Mouse (Mus musculus) embryonic facial prominence, embryonic 12.5 days (tissue): ENCODE measurements at regions not wholly inside any gene's neighbourhood (a gene's known extent, or its start where the extent isn't known, plus 50 kb on each side); places are given as distances from the start of the nearest gene placed in this dataset.
A peak's percentile ranks its signal among the peaks of the same experiment; 100 is the strongest.

Experiments
- ATAC-seq: fragments of 200-750 bp; cut with Nextera tagmentation; 2 replicates; pipeline ENCODE4 v1.8.0; 2017; ENCODE audit not compliant: insufficient number of reproducible peaks, insufficient read depth, low FRiP score, low TSS enrichment
- H3K27ac ChIP-seq: fragments of 300-500 bp; sonication (generic); 2 replicates; pipeline ENCODE4 v1.5.1; 2016; ENCODE audit warnings: mild to moderate bottlenecking
- H3K27me3 ChIP-seq: fragments of 300-500 bp; sonication (generic); 2 replicates; pipeline ENCODE4 v1.6.1; 2016; ENCODE audit warnings: mild to moderate bottlenecking, moderate library complexity
- H3K36me3 ChIP-seq: fragments of 300-500 bp; sonication (generic); 2 replicates; pipeline ENCODE4 v1.6.1; 2016; ENCODE audit warnings: mild to moderate bottlenecking
- H3K4me1 ChIP-seq: fragments of 300-500 bp; sonication (generic); 2 replicates; pipeline ENCODE4 v1.6.1; 2016
- H3K4me2 ChIP-seq: fragments of 300-500 bp; sonication (generic); replicated peaks from 2 replicates; pipeline ENCODE4 v1.6.1; 2016; ENCODE audit warnings: mild to moderate bottlenecking, moderate library complexity
- H3K4me3 ChIP-seq: fragments of 300-500 bp; sonication (generic); 2 replicates; pipeline ENCODE4 v1.5.1; 2016; ENCODE audit warnings: mild to moderate bottlenecking
- H3K9ac ChIP-seq: fragments of 300-500 bp; sonication (generic); 2 replicates; pipeline ENCODE4 v1.6.1; 2016; ENCODE audit warnings: mild to moderate bottlenecking, moderate library complexity
- H3K9me3 ChIP-seq: fragments of 300-500 bp; sonication (generic); 2 replicates; pipeline ENCODE4 v1.6.1; 2016; ENCODE audit warnings: mild to moderate bottlenecking, moderate library complexity
- WGBS: fragments of 180-500 bp; shearing (Covaris S2); methylation state at CpG from one replicate; pipeline ENCODE4 v1.1.7; 2016; 5-methylcytosine and 5-hydroxymethylcytosine counted together

DNA sequence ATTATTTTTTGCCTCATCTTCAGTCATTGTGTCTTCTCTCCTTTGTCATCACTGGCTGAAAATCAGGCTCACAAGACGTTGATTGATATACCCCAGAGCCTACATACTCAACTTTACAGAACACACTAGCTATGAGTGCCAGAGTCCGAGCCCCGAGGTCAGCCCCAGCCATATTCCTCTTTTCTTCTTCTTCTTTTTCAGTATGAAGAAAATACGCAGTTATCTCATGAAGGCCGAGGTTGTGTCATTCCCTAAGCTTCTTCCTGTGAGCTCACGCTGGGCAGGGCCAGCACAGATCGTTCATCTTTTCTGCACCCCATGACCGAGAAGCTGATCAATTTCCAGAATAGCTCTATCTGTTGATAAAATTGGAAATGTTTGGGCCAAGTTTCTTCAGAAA, 192.7 kb upstream of the Unc93a2 start:
- H3K27ac ChIP-seq: no peak overlapping the region
- WGBS: 90% methylated on average over 8 of the region's 8 CpGs

DNA sequence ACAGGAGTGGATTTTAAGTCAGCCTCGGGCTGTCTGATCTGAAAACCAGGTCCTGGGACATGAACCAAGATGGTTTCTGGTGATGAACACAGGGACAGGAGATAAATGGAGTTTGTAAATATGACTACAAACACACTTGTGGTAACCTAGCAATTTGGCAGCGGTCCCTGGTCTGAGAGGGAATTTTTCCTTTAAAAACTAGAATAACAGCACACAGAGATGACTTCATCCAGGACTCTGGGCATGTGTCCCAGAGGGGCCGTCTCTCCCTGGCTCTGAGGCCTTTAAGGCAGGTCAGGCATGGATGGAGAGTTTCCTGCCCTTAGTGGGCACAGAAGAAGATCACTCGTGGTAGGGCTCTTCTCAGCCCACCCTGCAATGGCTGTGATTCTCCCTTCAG, 192.0 kb upstream of the Unc93a2 start:
- no peaks in the 10 kb centered on the region for H3K36me3 ChIP-seq
- no peaks in the 10 kb centered on the region for H3K27me3 ChIP-seq
- H3K4me2 ChIP-seq: no peak overlapping the region
- H3K9ac ChIP-seq: no peak overlapping the region
- no peaks in the 10 kb centered on the region for H3K4me1 ChIP-seq
- WGBS: 85% methylated on average over 4 of the region's 4 CpGs
- H3K4me3 ChIP-seq: no peak overlapping the region
- no peak overlapping the region for H3K27ac ChIP-seq
- ATAC-seq: no peak
- H3K9me3 ChIP-seq: no peaks in the 10 kb centered on the region

More for the DNA sequence above, 192.7 kb upstream of the Unc93a2 start:
- Histone ChIP-seq H3K36me3 (no peaks in the 10 kb centered on the region), H3K4me3 (no peak overlapping the region), H3K9me3 (no peaks in the 10 kb centered on the region), H3K9ac (no peak overlapping the region), H3K4me1 (no peaks in the 10 kb centered on the region), H3K4me2 (no peak overlapping the region), H3K27me3 (no peaks in the 10 kb centered on the region)
- no peak for ATAC-seq

DNA sequence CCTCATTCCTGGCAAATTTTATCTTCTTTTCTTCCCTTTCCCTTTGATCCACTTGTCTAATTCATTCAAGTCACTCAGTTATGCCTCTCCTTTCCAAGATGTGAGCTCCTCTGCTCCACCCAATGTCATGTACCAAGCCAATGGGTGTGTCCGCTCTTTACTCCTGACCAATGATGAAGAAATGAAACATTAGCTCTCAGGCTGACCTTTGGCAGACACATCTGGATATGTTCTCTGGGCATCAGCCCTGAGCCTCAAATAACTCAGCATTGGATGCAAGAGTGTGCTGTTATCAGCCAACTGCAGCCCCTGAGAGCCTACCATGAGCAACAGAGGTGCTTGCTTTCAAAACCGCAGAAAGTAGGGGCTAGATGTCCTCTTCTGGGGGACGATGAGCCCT, 186.2 kb upstream of the Unc93a2 start:
- ATAC-seq: no peak
- Histone ChIP-seq H3K27me3 (no peaks in the 10 kb centered on the region), H3K27ac (no peak overlapping the region), H3K36me3 (no peaks in the 10 kb centered on the region), H3K4me2 (no peak overlapping the region), H3K9me3 (no peaks in the 10 kb centered on the region), H3K9ac (no peak overlapping the region), H3K4me1 (no peaks in the 10 kb centered on the region), H3K4me3 (no peak overlapping the region)
- WGBS: 87% methylated on average over 3 of the region's 3 CpGs

- ATAC-seq: no peak
- H3K9ac ChIP-seq: no peak overlapping the region
- no peak overlapping the region for H3K27ac ChIP-seq
- no peaks in the 10 kb centered on the region for H3K4me1 ChIP-seq
- no peaks in the 10 kb centered on the region for H3K27me3 ChIP-seq
- 86% methylated on average over 5 of the region's 5 CpGs for WGBS
- no peaks in the 10 kb centered on the region for H3K9me3 ChIP-seq
- H3K36me3 ChIP-seq: no peaks in the 10 kb centered on the region
- no peak overlapping the region for H3K4me2 ChIP-seq
- H3K4me3 ChIP-seq: no peak overlapping the region
These were observed 183.2 kb upstream of the Unc93a2 start for GRCm38 (mm10) chr17:7568482-7568881.

DNA sequence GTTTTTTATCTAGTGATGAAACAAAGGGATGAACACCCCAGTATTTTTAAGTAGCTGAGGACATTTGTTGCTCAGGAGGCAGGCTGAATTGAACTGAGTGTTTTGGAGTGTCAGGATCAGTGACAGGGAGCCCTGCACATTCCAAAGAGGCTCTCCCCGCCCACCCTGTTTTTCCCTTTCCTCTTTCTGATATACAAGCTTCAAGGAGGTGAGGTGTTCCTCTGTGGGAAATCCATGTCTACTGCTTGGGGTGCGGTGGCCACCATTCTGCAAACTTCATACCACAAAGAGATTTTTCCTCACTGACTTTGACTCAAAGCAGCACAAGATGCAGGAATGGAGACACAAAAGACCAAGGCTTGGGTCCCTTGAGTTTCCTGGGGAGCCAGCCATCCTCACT, 180.5 kb upstream of the Unc93a2 start:
- Histone ChIP-seq H3K4me2 (no peak overlapping the region), H3K4me1 (no peaks in the 10 kb centered on the region), H3K9me3 (no peaks in the 10 kb centered on the region), H3K4me3 (no peak overlapping the region), H3K36me3 (no peaks in the 10 kb centered on the region), H3K9ac (no peak overlapping the region), H3K27me3 (no peaks in the 10 kb centered on the region), H3K27ac (no peak overlapping the region)
- ATAC-seq: no peak
- 87% methylated on average over 2 of the region's 2 CpGs for WGBS

DNA sequence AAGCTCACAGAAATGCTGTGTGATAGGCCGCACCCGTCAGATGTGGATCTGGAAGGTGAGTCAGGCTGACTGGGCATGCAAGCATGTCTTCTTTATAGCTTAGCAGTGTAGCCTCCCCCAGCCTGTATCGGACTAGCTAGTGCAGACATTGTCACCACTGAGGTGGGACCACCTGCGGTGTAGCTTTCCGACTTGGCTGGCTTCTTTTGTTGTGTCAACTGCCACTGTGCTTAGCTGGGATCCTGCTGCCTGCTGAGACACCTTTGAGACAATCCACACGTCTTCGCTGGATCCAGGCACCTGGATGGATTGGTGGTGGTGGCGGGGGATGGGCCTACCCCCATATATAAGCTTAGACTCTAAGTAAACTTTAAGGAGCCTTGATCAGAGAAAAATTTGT, 177.7 kb upstream of the Unc93a2 start:
- no peak overlapping the region for H3K9ac ChIP-seq
- no peaks in the 10 kb centered on the region for H3K4me1 ChIP-seq
- no peaks in the 10 kb centered on the region for H3K9me3 ChIP-seq
- ATAC-seq: no peak
- no peaks in the 10 kb centered on the region for H3K36me3 ChIP-seq
- H3K27ac ChIP-seq: no peak overlapping the region
- no peaks in the 10 kb centered on the region for H3K27me3 ChIP-seq
- H3K4me2 ChIP-seq: no peak overlapping the region
- WGBS: 31% methylated on average over 8 of the region's 8 CpGs
- H3K4me3 ChIP-seq: no peak overlapping the region

- WGBS: 91% methylated on average over 2 of the region's 2 CpGs
- Histone ChIP-seq H3K9ac (no peak overlapping the region), H3K27me3 (no peaks in the 10 kb centered on the region), H3K9me3 (no peaks in the 10 kb centered on the region), H3K4me2 (no peak overlapping the region), H3K36me3 (no peaks in the 10 kb centered on the region), H3K4me3 (no peak overlapping the region), H3K4me1 (no peaks in the 10 kb centered on the region), H3K27ac (no peak overlapping the region)
- ATAC-seq: no peak
These were observed 163.2 kb upstream of the Unc93a2 start for GRCm38 (mm10) chr17:7548456-7548855.

DNA sequence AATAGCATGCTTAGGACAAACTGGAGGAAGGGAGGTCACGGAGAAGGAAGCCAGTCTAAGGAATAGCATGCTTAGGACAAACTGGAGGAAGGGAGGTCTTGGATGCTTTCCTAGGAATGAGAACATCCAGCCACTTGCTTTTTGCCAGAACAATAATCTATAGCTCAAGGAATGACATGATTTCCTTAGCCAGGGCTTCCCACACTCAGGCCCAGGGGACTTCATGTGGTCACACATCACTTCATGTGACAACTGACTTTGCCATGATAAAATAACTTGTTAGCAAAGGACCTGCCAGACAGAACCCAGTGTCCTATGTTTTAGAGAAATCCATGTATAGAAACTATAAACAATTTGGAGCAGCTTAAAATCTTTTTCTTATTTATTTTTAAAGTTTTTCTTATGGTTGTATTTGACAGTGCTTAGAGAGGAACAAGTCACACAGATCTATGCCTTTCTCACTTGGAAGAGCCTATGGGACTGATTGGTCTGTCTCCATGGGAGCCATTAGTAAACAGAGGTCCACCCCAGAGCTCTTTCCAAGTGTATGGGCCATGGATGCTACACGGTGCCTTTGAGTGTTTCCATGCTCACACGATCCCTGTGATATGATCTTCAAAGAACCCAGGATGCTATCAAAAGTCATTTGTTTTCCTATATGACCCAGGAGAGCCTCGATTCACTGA, 153.3 kb upstream of the Unc93a2 start:
- H3K4me2 ChIP-seq: no peak overlapping the region
- no peaks in the 10 kb centered on the region for H3K9me3 ChIP-seq
- WGBS: 68% methylated on average over 4 of the region's 4 CpGs
- no peaks in the 10 kb centered on the region for H3K36me3 ChIP-seq
- H3K27ac ChIP-seq: no peak overlapping the region
- no peak overlapping the region for H3K9ac ChIP-seq
- H3K4me1 ChIP-seq: peaks cover 6% of the 10 kb centered on the region; the same call in 1 of the 2 replicates
- H3K27me3 ChIP-seq: no peaks in the 10 kb centered on the region
- ATAC-seq: no peak
- no peak overlapping the region for H3K4me3 ChIP-seq

- H3K27me3 ChIP-seq: no peaks in the 10 kb centered on the region
- H3K9ac ChIP-seq: no peak overlapping the region
- no peaks in the 10 kb centered on the region for H3K9me3 ChIP-seq
- H3K4me1 ChIP-seq: peaks cover 6% of the 10 kb centered on the region; the same call in 1 of the 2 replicates
- WGBS: 62% methylated on average over 7 of the region's 7 CpGs
- no peak overlapping the region for H3K27ac ChIP-seq
- no peak overlapping the region for H3K4me2 ChIP-seq
- ATAC-seq: no peak
- no peaks in the 10 kb centered on the region for H3K36me3 ChIP-seq
- no peak overlapping the region for H3K4me3 ChIP-seq
These were observed 152.5 kb upstream of the Unc93a2 start for GRCm38 (mm10) chr17:7537618-7538266.

DNA sequence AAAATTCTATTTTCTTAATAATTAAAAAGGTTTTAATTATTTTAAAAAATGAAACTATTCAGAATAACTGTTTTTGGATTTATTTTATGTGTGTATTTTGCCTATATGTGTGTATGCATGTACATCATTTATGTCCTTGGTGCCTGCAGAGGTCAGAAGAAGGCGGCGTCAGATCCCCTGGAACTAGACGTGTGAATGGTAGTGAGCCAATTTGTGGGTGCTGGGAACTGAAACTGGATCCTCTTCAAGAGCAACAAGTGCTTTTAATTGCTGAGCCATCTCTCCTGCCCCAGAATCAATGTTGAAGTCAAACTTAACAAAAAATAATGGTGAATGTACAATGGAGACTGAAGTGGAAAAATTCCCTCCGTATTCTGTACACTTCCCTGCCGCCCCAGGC, 151.9 kb upstream of the Unc93a2 start:
- H3K4me1 ChIP-seq: peaks cover 6% of the 10 kb centered on the region; the same call in 1 of the 2 replicates
- no peaks in the 10 kb centered on the region for H3K9me3 ChIP-seq
- no peak for ATAC-seq
- H3K4me3 ChIP-seq: no peak overlapping the region
- WGBS: 76% methylated on average over 5 of the region's 5 CpGs
- H3K27ac ChIP-seq: no peak overlapping the region
- H3K4me2 ChIP-seq: no peak overlapping the region
- H3K36me3 ChIP-seq: no peaks in the 10 kb centered on the region
- no peaks in the 10 kb centered on the region for H3K27me3 ChIP-seq
- H3K9ac ChIP-seq: no peak overlapping the region

DNA sequence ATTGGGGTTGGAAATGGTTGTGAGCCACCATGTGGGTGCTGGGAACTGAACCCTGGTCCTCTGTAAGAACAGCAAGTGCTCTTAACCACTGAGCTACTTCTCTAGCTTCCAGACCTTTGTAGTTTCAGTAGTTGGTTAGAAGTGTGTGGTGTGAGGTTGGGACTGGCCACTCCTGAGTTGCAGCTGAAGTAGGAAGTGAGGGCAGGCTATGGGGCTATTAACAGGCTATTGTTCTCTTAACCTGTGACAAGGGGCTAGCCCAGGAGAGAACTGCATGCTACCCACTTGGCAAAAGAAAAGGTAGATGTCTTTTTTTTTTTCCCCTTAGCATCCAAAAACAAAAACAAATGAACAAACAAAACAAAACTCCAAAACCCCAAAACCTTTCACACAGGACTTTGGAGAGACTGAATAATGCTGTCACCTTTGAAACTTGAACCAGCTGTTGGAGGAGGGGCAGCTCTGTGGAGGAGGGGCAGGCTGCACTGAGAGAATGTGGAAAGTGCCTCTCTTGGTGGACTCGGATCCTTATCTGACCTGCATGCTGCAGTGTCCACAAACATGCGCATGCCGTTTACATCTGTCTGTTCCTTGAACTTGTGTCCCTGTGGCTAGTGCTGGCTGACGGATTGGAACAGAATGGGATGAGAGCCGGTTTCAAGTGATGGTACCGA, 149.3 kb upstream of the Unc93a2 start:
- no peak overlapping the region for H3K4me2 ChIP-seq
- ATAC-seq: no peak
- peaks cover 6% of the 10 kb centered on the region; the same call in 1 of the 2 replicates for H3K4me1 ChIP-seq
- H3K36me3 ChIP-seq: no peaks in the 10 kb centered on the region
- H3K9ac ChIP-seq: no peak overlapping the region
- H3K27ac ChIP-seq: no peak overlapping the region
- H3K27me3 ChIP-seq: no peaks in the 10 kb centered on the region
- H3K9me3 ChIP-seq: no peaks in the 10 kb centered on the region
- H3K4me3 ChIP-seq: no peak overlapping the region
- 83% methylated on average over 6 of the region's 6 CpGs for WGBS

DNA sequence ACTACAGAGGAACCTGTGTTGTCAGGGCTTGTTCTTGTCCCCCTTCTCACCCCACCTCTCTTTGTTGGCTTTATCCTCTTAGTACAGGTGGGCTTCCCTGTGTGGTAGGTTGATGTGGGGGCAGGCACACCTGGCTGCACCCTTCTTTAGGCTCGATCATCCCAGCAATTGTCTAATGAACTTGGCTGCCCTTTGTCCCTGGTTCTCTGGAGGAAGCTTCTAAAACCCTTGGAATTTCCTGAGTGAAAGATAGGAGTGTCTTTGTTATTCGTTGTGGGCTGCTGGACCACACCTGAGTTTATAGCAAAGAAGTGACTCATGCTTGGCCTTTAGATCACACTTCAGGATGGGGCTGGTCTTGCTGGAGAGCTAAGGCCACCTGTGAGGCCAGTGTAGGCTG, 148.3 kb upstream of the Unc93a2 start:
- ATAC-seq: no peak
- H3K4me3 ChIP-seq: no peak overlapping the region
- WGBS: 53% methylated on average over 2 of the region's 2 CpGs
- no peaks in the 10 kb centered on the region for H3K9me3 ChIP-seq
- no peak overlapping the region for H3K4me2 ChIP-seq
- H3K36me3 ChIP-seq: no peaks in the 10 kb centered on the region
- no peaks in the 10 kb centered on the region for H3K27me3 ChIP-seq
- H3K4me1 ChIP-seq: peaks cover 6% of the 10 kb centered on the region; the same call in 1 of the 2 replicates
- H3K9ac ChIP-seq: no peak overlapping the region
- 0 out of 2 replicates have a peak overlapping the region, but pooled peaks have one; percentile 24 for H3K27ac ChIP-seq
